Mouse (Mus musculus) liver, adult 2 months (tissue): ENCODE data around the gene Fat4.

ENCODE experiments used
- CTCF ChIP-seq: fragments of 200-500 bp; IDR thresholded peaks from 2 replicates; pipeline ENCODE4 v1.5.1; 2011; ENCODE audit warnings: low read depth, low read length, control low read depth
- POLR2A ChIP-seq: fragments of 200-500 bp; IDR thresholded peaks from 2 replicates; pipeline ENCODE4 v1.6.1; 2011; ENCODE audit warnings: low read length, control low read depth; ENCODE audit not compliant: insufficient read depth; ENCODE audit errors: extremely low read depth

DNA sequence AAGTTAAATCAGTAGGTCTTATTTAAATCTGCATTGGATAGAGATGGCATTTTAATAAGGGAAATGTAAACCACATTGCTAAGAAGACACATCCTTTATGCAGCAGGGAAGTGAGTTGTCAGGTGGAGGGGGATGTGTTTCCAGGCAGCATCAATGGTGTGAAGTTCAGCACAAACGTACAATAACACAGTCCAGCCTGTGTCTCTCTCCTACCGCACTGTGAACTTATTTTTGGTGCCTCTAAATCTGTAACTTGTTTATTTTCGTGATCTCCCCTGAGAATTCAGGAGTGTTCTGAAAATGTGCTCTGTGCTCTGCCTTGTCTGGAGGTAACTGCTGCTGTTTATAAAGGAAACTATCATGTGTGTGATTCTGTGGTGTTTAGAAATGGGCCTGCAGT lies 102.4 kb downstream of the Fat4 start:
- TF ChIP-seq POLR2A: no peak
- TF ChIP-seq CTCF: no peak
